Mouse (Mus musculus): ENCODE data around the gene H2-K1.

DNA sequence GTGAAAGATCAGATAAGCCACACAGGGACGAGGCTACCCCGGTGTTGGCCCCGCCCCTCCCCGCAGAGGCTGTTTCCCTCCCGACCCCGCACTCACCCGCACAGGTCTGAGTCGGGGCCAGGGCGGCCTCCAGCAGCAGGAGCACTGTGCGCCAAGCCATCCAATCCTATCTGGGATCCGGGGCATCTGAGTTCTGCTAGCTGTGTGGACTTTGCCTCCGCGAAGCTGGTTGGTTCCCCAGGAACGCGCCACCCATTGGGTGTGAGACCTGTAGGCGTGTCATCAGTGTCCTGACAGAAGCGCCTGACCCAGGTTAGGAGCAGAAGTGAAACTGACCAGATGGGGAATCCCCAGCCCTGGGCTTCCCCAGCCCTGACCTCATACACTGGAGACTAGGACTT, 21.5 kb downstream of the H2-K1 start:
- TF ChIP-seq CTCF (IDR thresholded peaks at IDR 0.05; ENCODE audit: low read depth, low read length) (no peak), EP300 (IDR thresholded peaks at IDR 0.05; ENCODE audit: insufficient read depth, low read depth, low read length) (no peak), POLR2A (IDR thresholded peaks at IDR 0.05; ENCODE audit: insufficient read depth, low read length) (peak; percentile 52)
